Mouse (Mus musculus) CD8-positive naive resting alpha-beta T cell, adult 2 months (primary cell): Measurements from ENCODE around the gene Man2a1.
A peak's percentile ranks its signal among the peaks of the same experiment; 100 is the strongest.

Experiments used
- DNase-seq, 2 experiments: peaks; one replicate each; pipeline ENCODE4 v3.0.0; 2022; ENCODE audit warnings: low read depth in 2 of 2, low spot score in 2 of 2

The Man2a1 gene

DNA sequence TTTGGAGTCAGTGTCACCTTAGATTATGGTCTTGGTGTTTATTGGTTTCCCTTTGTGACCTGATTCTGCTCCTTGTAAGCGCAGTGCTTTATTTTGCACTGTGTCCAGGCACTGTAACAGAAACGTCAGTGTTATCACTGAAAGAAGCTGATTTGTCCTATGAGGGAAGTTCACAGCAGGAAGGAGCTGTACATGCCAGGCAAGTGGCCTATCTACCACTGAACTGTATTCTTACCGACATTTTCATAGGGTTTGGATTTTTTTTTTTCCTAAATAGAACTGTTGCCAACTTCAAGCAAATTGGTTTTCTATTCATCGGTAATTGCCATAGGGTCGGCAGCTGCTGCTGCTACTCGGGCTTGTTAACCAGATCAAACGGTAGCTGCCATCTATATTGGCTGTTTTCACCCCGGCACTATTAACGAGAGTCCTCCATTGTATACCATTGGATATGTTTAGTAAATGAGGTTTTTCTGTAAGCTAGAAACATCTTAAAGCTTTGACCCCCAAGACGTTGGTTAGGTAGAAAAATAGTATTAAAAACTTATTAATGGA is 96.8 kb downstream of the Man2a1 start:
- DNase-seq: no peak

DNA sequence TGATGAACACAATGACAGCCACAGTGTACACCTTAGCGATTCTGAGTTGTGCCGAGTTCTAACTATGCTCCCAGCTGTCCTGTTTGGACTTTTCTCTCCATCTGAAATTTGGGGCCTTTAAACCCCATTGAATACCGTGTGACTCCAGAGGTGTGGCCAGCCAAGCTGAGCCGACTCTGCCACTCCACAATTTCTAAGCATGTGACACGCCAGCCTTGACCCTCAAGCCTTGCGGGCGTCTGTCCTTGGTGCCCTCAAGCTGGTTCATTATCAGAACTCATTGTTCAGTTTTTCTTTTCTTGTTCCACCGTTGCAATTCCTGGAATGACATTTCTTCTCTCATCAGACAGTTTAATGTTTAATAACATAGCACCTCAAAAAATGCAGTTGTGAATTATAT is 98.0 kb downstream of the Man2a1 start:
- no peak for DNase-seq

DNA sequence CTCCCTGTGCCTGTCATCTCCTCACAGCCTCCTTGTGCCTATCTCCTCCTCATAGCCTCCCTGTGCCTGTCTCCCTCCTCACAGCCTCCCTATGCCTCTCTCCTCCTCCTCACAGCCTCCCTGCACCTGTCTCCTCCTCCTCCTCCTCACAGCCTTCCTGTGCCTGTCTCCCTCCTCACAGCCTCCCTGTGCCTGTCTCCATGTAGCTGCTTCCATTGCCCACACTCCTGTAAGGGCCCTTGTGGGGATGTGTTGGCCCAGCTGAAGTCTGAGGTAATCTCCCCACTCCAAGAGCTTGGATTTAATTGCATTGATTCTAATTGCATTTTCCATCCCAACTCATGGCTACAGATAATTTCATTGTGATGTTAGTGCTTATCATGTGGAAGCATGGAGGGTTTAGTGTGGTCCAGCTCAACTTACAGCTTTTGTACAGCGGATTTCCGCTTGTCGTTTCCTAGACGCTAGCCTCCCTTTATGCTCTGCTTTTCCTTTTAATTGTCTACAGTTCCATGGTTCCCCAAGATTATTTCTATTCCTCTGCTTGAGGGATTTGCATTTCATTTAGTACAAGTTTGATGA is 103.2 kb downstream of the Man2a1 start:
- no peak for DNase-seq

DNA sequence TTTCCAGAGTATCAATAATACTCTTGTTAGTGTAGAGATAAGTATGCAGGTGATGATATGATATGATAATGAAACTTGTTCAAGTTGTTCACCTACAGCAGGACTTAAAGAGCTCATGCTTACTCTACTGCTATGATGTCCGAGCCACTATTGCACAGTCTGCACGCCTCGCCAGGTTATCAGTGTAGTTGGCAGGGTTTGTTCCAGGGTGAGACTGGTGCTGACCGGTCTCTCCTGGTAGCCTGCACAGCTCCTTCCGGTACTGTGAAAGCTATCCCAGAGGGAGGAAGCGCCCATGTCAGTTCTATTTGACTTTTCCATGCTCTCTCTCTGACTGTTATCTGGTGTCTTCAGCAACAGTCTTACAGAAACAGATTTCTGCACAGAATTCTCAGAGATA is 107.0 kb downstream of the Man2a1 start:
- no peak for DNase-seq

DNA sequence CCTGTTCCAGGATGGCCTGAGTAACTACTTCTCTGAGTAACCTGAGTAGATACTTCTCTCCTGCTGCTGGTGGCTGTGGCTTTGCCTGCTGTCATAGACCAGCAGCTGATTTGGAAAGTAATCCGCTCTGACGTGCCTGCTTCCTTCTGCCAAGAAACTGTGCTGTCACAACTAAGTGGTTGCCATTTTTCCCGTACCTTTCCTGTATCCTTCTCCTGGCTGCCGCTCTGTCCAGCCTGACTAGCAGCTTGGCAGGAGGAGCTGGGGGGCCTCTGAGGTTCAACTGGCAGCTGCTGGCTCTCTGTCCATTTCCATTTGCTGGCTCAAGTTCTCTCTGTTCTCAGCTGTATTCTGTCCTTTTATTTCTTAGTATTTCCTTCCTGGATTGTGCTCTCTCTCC is 115.8 kb downstream of the Man2a1 start:
- DNase-seq: no peak

DNA sequence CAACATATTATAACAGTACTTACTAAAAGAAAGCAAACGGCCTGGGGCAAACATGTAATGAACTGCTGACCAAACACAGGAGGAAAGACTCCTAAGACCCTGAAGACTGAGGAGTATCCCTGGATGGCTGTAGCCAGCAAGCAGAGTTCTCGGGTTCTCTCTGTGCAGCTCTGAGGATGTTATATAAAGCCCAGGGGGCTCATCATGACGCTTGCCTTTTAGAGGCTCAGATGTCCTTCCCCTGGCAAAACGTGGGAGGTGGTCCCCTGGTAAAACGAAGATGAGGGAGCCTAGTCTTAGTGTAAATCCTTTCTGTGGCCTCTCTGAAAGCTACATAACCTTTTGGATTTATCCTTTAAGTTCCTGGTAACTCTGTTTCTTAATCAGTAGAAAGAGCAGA is 119.2 kb downstream of the Man2a1 start:
- no peak for DNase-seq

DNA sequence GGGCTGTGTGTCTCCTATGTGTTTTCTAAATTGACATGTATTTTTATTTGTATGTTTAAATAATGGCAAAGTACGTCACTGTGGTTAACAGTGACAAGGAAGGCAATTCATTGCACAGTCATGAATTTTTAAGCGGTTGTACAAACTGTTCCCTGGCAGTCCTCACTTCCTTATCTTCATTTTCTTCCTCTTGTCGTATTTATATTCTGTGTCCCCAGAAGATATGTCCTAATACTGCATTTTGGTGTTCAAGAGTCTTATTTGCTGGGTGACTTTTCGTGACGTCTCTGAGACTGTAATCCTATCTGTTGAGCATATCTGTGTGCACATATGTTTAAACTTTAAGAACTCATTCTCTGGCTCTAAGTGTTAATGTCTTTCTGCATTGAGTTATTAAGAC is 120.6 kb downstream of the Man2a1 start:
- no peak for DNase-seq

DNA sequence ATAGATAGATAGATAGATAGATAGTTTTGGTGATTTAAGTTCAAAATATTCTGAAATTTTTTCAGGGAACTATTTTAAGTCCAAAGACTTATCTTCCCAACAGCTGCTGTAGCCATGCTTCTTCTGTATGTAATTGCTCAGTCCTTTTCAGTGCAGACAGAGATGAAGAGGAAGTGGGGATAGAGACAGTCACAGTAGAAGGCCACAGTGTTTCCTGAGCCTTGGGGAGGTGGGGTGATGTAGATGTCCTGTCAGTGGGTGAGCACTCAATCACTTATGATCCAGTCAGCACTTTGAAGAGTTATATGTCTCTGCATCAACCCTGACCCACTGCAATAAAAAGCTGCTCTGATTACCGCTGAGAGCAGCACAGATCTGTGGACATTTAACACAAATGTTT is 122.6 kb downstream of the Man2a1 start:
- no peak for DNase-seq

DNA sequence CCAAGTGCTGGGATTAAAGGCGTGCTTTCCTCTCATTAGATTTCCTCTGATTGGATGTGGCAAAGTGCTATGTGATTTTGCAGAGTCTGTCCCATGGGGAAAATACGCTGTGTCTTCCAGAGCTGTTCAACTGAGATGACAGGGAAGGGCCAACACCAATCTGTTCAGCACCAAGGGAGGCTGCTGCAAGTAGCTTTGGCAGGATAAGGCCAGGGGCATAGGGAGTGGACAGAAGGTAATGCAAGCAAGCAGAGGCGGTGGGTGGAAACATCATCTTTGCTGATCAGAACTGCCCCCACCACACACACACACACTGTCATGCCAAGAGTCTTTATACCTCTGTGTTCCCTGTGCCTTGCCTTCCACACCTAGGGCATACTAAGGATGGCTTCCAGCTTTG is 124.7 kb downstream of the Man2a1 start:
- no peak for DNase-seq

DNA sequence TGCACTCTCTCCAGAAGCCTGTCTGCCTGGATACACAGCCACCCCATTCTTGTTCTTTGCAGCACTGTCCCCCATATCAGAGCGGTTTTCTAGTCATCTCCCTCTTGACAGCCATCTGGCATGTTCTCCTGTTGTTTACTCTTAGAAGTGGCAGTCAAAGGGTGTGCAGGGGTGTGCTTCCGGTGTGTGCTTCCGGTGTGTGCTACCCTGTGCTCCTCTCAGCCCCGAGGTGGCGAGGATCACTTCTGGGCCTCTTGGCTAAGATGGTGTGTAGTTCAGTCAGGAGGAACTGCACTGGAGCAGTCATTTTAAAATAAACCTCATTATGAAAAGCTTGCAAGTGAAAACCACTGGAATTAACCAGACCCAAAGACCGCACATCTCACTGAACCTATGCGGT is 125.5 kb downstream of the Man2a1 start:
- peak; percentile 18 to 30 for DNase-seq

DNA sequence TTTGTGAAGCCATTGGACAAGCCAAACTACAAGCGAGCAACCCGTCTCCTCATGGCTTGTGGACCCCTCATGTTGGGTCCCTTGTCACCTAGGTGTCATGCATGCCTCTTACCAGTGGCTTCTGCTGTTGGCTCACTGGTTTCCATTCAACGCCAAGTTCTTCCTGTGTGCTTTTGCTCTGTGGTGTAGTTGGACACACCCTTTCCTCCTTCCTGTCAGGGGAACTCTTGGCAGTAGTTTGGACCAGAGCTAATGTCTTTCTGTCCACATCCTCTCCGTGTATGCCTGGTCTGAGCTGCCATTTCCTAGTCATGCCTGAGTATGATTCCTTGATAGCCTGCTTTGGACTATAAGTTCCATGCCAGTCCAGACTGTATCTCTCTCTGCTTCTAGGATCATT is 135.0 kb downstream of the Man2a1 start:
- DNase-seq: no peak

DNA sequence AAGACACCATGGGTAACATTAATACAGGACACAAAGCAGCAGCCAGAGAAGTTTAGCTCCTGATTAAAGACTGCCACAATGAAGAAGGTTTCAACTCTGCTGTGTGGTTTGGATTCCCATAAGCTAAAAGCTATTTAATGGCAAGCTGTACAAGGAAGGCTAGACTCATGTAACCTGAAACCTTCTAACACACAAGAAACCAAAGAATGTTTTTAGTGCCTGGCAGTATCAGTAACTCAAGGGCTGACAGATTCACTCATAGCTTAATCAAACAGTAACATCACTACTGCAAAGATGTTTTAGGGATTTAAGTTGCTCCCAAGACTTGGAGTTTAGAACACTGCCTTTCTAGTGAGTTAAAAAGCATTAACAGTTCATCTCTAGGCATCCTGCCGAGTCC is 137.4 kb downstream of the Man2a1 start:
- no peak for DNase-seq

DNA sequence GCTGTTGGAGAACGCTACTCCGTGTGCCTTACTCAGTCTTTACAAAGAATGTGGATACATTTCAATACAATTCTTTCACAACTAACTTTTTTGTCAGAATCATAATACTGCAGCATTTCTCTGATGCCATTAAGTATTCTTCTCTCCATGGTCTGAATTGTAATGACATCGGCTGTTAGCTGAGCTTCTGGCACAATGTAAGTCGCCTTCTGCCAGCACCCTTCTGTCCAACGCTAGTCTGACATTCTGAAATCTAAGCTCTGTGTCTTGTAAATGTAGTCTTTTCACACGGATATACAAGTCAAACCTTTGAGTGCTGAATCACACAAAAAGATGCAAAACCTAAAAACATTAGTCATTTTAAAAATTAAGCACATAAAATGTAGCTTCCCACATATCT is 138.6 kb downstream of the Man2a1 start:
- no peak for DNase-seq

DNA sequence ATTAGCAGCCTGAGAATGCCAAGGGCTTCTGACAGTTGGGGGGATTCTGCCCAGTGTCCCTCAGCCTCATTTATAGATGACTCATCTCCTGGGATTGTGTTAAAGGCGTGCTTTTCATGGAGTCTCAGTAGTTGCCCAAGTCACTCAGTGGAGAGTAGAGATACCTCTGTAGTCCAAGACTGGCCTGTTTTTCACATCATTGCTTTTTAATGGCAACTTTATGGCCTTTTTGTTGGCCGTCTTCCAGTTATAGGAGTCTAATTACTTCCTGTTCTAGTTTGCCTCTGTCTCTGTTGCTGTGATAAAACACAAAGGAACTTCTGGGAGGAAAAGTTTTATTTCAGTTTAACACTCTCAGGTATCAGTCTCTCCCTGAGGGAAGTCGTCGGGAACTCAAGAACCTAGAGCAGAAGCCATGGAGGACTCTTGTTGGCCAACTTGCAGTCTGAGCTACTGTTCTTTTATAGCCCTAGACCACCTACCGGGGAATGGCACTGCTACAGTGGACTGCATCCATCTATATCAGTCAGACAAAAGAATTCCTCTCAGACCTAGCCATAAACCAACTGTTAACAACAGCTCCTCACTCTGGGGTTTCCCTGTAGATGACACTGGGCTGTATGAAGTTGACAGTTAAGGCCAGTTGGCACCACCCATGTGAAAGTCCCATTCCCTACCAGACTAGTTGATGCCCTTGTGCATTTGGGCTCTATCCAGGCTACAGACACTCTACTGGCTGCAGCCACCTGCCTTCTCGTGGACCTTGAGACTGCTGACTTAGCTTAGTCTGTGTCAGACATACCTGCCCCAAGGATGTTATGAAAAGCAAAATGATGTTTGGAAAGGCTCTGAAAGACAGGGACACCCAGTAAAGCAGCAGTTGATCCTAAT is 142.4 kb downstream of the Man2a1 start:
- DNase-seq: no peak

DNA sequence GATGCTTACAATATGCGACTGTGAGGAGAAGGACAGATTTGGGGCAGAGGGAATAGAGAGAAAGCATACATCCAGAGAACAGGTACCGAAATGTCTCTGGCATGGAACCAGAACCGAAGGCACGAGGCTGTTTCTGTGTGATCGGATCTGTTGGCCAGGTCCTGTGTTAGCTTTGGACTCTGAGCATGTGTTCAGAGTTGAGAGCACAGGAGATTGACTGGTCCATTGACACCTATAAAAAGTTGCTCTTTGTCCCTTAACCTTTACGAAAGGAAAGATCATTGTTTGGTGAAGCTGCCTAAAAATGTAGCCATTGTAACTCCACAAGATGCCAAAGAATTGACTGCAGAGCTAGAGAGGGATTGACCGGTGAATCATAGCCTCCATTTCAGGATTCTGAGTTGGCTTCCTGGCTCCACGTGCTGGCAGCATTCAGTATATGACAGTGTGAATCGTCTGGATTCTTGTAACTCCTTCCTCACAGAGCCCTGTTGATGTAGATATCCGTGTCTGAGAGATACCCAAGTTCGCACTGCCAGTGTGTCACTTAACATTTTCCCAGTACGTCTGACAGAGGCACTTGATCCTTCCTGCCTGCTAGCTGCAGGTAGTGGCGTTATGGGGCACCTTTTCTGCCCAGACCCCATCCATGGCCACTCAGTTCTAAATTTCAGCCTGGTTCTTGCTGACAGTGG is 143.2 kb downstream of the Man2a1 start:
- DNase-seq: no peak

DNA sequence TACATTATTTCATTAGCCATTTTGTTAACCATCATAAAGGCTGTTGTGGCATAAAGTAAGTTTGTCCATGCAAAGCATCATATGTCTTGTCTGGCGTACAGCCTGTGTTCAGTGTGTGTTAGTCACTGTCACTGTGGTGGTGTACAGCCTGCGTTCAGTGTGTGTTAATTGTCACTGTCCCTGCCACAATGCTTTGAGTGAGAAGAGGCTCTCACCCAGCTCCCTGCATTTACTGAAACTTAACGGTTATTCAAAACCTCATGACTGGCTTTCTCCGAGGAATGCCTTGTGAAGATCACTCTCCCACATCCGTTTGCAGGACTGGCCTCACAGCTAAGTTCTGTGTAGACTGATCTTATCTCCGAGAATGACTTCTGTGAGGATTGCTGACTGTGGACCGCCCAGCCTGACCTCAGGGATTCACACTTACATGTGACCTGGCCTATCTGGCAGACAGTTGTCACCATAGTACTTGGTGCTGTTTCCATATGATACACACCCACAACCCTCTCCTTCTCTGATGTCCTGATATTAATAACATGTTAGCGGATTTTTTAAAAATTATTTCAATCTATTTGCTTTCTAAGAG is 146.2 kb downstream of the Man2a1 start:
- no peak for DNase-seq

DNA sequence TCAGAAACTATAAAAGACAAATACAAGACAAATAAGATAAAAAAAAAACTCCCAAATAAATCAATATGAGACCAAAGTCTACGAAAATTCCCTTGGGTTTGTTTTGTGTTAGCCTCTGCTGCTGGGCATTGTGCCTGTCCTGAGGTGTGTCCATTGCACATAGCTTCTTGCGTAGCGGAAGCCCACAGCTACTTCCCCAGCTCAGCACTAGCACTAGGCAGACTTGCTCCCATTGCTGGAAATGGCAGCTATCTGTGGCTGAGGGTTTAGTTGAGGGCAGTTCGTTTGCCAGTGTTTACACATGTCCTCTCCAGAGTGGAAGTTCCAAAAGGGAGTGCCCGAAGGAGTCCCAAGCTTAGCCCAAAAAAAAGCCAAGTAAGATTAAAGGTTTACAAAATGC is 146.9 kb downstream of the Man2a1 start:
- no peak for DNase-seq

DNA sequence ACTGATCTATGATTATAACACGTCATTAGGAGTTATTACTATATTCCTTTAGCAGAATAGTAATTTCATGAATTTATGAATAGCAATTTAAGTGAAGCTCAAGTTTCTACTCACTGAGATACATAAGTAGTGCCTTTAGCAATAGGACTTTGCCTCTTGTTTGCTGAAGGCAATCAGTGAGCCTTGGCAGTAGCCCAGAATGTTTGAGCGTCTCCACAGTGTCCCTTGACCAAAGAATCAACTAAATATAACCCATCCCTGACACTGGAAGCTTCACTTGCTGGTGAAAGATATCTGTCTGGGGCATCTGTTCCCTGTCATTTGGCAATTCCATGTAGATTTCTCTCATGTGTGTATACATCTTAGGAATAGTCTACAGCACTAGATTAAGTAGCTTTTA is 147.6 kb downstream of the Man2a1 start:
- DNase-seq: no peak

DNA sequence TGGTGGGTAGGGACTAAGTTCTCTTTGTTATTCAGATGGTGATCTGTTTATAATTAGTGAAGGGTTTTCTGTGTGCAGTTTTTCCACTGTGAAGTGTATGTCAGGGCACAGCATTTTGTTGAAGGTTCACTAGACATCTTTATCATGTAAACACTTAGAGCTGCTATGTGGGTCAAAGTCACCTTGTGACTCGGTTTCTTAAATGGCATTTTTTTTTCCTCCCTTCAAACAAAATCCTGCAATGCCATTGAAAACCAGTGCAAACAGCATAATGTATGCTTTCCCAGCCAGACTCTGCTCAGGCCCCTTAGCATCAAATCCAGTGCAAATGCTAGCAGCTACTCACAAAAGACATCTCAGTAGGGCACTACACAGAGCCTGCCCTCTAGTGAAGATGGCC is 148.6 kb downstream of the Man2a1 start:
- no peak for DNase-seq

DNA sequence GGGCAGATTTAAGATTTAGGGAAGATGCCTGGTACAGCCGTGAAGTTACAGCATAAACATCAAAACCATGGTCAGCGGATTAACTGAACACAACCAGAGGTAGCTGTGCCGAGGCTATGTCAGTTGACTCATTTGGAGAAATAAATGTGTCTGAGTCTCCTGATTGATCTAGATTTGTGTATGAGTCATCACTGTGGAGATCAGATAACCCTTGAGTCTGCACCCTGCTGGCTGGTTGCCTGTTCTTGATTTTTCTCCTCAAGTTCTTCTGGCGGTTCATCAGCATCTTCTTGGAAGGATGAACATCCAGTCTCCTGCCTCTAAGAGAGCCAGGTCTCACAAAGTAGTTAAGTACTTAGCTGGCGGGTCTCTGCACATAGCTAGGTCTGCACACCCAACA is 150.7 kb downstream of the Man2a1 start:
- DNase-seq: no peak

DNA sequence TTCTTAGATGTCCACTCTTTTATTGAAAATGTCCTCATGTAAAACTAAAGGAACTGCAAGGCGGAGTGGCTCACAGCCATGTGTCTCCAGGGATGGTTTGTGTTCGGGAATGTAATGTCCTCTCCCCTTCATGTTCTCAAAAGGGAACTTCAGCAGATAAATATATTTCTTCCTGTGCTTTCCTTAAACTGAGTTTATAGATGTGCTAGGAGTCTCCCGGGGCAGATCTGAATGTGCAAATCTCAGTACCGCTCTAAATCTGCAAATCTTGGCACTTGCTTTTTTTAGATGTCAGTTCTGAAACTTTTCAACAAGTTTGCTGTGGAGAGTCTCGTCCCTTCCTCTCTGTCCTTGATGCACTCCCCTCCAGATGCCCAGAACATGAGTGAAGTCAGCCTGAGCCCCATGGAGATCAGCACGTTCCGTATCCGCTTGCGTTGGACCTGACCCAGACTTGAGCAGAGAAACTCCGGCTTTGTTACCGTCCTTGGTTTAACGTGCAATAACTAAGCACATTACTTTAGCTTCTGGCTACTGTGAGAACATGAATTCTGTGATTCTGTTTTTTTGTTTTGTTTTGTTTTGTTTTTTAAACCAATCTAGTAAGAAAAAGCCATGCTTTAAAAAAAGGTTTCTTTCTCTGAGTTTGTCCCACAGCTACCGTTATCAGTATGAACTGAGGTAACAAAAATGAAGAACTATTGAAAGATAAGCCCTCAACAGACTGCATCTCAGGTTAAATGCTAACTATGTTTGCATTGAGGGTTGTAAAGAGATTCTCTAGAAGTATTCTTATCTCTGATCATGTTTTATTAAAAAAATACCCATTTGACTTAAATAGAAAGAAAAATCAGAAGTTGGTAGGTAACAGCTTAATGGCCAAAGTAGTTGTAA is 151.8 kb downstream of the Man2a1 start:
- DNase-seq: no peak
